Mouse (Mus musculus): Measurements from ENCODE around the gene Gp9.

The Gp9 gene

GRCm38 (mm10) chr6:87787108-87787890, 9.4 kb downstream of the Gp9 start:
- DNase-seq: peak in 1 of 2 experiments; percentile 37

GRCm38 (mm10) chr6:87788266-87788895, 10.5 kb downstream of the Gp9 start:
- DNase-seq: no peak

GRCm38 (mm10) chr6:87788896-87789587, 11.2 kb downstream of the Gp9 start:
- DNase-seq: peak; percentile 57 to 59

DNA sequence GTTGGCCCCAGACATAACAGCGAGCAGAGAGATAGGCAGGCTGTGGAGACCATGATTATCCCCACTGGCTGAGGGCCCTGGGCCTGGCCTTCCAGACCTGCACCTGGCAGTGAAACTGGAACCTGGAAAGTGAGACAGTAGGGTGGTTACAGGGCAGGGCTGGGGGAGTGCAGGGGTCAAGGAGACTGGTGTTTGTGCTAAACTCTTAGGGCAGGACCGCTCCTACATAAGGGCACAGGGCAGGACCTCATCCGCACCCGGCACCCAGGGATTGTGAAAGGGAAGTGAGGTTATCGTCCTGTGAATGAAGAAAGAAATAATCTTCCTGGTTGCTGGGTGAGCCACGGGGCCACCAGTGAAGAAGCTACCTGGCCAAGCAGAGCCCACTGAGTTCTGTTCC, 11.9 kb downstream of the Gp9 start:
- DNase-seq: no peak

DNA sequence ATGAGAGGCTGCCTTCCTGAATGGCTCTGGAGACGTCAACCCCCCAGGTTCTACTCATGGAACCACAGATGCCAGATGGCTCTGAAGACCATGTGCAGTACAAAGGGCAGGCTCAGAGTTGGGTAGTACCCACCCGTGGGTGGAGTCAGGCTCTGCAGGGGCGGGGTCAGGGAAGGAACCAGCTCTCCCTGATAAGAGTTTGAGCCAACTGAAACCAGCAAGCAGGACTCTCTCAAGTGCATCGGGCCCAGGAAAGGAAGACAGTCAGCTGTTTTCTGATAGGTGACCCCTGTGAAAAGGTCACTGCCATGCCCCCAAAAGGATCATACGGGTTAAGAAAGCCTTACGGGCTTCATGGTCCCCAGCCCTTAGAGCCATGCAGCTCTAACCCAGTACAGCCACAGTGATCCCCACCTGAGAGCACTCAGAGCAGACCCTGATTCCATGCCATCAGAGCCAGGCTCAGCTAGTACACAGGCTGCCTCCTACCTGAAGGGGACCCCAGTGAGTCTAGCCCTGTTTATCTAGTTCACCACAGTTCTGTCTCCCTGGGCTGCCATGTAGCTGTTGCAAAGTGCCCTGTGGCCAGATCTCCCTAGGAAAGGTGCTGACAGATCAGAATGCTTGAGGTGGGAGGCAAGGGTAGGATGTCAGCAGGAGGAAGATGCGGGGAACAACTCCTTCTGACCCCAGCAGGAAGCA, 13.1 kb downstream of the Gp9 start:
- DNase-seq: no peak

DNA sequence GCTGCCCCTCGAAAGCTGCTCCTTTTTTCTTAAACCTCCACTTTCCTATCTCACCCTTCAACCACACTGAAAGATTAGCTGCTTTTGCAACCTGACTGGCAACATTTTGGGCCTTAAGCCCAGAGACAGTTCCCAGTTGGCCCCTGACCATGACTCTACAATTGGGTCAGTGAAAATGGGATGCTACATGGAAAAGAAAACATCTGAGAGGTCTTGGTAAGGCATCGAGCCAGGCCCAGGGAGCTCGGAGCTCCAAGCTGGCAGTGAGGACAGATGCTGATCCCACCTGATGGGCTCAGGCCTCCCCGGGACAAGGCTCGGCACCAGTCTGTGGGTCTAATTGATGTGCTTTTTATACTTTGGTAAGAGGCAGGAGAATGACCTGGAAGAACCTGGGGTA, 14.0 kb downstream of the Gp9 start:
- DNase-seq: no peak

GRCm38 (mm10) chr6:87793821-87794510, 16.1 kb downstream of the Gp9 start:
- DNase-seq: peak; percentile 85 to 88

DNA sequence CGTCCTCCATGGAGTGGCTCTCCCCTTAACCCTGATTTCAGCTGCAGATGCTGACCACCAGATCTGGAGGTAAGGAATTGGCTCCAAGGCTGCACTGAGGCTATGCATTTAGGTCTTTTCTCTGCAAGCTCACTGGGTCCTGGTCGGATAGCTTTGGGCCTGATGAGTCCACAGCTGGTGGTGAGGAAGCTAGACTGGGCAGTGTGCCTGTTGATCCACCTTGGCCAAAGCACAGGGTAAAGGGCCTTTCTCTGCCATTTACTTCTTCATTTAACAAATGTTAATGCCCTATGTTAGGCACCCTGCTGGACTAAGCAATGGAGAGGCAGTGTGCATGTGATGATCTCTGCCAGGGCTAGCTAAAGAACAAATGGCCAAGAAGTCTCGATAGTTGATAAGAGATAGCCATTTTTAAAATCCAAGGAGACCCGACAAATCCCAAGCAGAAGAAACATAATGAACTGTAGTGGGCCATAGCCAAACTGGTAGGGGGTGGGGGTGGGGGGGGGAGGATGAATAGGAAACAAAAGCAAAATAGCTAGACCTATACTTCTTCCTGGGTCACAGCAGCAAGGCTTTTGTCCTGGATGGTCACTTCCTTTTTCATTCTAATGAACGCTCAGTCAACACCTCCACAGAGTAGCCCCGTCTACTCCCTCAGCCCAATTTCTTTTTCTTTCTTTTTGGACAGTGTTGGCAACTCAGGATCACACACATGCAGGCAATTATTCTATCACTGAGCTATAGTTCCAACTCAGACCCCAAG, 17.7 kb downstream of the Gp9 start:
- peak; percentile 67 for DNase-seq

DNA sequence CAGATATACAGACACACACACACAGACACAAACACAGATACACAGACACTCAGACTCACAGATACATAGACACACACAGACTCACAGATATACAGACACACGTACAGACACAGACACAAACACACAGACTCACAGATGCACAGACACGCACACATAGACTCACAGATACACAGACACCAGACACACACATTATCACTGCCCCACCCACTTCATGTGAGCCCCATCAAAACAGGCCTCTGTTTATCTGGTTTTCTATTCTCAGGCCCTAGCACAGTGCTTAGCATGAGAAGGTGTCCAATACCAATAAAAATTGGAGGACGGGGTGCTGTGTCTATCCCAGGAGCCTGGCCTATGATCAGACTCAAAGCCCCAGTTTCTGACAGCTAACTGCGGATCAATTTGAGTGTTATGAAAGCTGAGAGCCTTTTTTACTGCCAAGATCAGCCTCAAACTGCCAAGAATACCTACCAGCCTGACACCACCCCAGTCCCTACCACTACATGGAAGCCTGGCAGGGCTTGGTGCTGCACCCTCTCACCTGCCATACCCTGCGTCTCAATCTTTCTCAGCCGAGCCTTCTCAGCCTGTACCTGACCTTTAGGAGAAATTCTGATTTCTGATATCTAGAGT, 18.5 kb downstream of the Gp9 start:
- peak in 1 of 2 experiments; percentile 30 for DNase-seq

DNA sequence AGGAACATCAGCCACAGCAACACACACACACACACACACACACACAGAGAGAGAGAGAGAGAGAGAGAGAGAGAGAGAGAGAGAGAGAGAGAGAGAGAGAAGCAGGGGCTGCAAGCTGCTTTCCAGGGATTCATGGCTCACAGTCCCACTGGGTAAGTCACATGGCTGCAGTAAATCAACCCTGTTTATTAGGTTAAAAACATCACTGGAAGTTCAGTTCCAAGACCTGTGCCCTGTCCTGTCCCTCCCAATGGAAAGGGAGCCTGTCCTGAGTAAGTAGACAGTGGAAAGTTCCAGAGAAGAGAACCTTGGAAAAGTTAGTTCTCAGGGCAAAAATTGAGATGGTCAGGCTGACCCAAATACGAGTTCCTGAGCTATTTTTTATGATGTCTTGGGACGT, 19.4 kb downstream of the Gp9 start:
- DNase-seq: no peak

GRCm38 (mm10) chr6:87799576-87799975, 21.7 kb downstream of the Gp9 start:
- no peak for DNase-seq

DNA sequence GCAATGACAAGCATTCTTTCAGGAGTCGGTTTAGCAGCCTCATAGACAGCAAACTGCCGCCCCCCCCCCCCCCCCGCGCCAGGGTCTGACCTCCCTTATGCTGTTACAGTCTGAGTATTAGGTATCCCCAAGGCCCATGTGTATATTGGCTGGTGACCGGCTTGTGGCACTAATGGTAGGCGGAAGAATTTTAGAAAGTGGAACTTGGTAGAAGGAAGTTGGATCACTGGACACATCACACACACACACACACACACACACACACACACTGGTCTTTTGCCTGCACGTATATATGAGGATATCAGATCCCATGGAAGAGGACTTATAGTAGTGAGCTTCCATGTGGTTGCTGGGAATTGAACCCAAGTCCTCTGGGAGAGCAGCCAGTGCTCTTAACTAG, 24.6 kb downstream of the Gp9 start:
- no peak for DNase-seq

GRCm38 (mm10) chr6:87804036-87804435, 26.2 kb downstream of the Gp9 start:
- no peak for DNase-seq

- no peak for DNase-seq
Measured at GRCm38 (mm10) chr6:87804886-87805285, 27.0 kb downstream of the Gp9 start.

DNA sequence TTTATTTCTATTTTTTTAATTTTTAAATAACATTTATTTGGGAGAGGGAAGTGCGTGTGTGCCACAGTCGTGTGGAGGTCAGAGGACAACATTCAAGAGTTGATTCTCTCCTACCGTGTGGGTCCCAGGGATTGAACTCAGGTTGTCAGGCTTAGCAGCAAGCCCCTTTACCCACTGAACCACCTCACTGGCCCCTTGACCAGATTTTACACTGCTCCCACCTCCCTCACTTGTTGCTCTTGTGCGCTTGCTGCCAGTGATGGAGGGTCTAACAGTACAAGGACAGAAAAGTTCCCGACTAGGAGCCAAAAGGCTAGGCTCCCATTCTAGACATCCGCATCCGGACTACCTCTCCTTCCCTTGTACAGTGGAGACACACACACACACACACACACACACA, 27.6 kb downstream of the Gp9 start:
- no peak for DNase-seq

- no peak for DNase-seq
Measured at GRCm38 (mm10) chr6:87806028-87806427, 28.2 kb downstream of the Gp9 start.

- DNase-seq: no peak
Measured at GRCm38 (mm10) chr6:87806857-87807256, 29.0 kb downstream of the Gp9 start.

DNA sequence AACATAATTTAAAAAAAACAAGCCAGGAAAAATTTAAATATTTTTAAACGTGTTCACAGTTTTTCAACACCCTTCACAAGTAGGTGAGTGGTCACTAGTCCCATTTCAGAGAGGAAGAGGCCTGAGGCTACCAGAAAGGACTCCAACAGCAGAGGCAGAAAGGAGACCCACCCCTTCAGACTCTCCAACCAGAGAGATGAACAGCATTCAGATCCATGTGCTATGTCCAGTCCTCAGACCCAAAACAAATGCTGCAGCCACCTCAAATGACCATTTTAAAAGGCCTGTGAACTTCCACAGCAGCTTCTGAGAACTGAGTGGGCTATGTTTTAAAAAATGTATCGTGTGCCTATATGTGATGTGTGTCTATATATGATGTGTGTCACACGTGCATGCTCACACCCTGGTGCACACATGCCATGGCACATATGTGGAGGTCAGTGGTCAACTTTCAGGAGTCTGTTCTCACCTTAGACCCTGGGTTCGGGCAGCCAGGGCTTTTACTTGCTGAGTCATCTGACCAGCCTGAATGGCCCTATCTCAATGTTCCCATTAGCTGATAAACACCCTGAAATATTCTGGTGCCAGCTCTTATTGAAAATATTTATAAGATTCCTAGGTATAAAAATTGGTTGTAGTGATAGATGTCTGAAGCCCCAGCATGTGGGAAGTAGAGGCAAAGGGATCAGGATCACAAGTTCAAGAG, 30.0 kb downstream of the Gp9 start:
- DNase-seq: no peak

DNA sequence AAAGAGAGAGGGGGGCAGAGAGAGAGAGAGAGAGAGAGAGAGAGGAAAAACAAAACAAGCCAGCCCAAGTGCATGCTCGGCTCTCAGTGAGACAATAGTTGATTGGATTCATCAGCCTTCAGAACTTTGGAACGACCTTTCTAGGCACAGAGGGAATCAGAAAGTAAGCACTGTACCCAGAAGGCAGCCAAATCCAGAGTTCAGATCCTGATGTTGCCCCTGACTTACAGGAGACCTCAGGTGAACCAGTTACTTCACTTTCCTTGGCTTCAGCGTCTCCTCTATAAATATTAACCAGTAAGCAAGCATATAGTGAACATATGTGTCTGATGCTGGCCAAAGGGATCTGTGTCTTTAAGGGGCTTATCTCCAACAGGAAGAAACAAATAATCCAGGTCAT, 30.6 kb downstream of the Gp9 start:
- no peak for DNase-seq

- no peak for DNase-seq
Measured at GRCm38 (mm10) chr6:87809144-87809543, 31.3 kb downstream of the Gp9 start.

Data from cerebellum, postnatal 10 days (tissue).